In the genomic region with DNA sequence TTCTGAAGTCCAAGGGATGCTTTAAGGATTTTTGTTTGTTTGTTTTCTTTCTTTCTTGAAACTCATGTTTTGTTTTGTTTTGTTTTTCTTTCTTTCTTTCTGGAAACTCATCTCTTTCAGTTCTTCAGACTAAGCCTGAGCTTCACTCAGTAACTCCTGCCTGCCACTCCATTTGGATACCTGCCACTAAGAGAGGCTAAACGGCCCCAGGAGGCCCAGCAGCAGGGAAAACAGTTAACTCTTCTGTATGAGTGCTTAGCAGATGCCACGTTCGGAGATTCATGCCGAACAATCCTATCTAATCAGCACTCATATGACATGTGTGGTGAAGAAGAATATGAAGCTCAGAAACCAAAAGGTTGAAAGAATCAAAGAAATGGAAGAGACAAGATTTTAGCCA, we compare ENCODE assay signal across 25 mouse cellular contexts.
DNase-seq lines count a peak whose midpoint lies in the region; ATAC-seq and TF ChIP-seq lines count a peak whose summit lies in the region.
"Had no signal": no experiment of that assay in that cellular context is flagged by ENCODE, and none has a peak within 500 bp of the region (broad histone marks: within the 10 kb centered on the region; RNA-seq: fewer than 3 reads in every experiment).

No protein-coding gene starts in this region.

- ATAC-seq in forebrain, embryonic 14.5 days: no peak
- no peak for ATAC-seq in hindbrain, postnatal 0 days
- ATAC-seq in hindbrain, embryonic 13.5 days (ENCODE audit: low FRiP score): no peak
- no peak for ATAC-seq in midbrain, postnatal 0 days (ENCODE audit: low FRiP score)
- no peak for ATAC-seq in midbrain, embryonic 15.5 days (replicated peaks)
- ATAC-seq: forebrain, embryonic 15.5 days; hindbrain, embryonic 16.5 days; inflammation-experienced regulatory T-cells, adult 6 months; intestine, embryonic 16.5 days; Patski had no signal

- H3K4me3 ChIP-seq in forebrain, embryonic 14.5 days (ENCODE audit: low read depth, low read length): no peak overlapping the region
- H3K4me3 ChIP-seq in forebrain, embryonic 10.5 days: no peak overlapping the region
- H3K4me3 ChIP-seq in hindbrain, postnatal 0 days (ENCODE audit: low read length): no peak overlapping the region
- no peak overlapping the region for H3K4me3 ChIP-seq in hindbrain, embryonic 13.5 days
- no peak overlapping the region for H3K4me3 ChIP-seq in midbrain, postnatal 0 days (ENCODE audit: low read depth, low read length)
- no peak overlapping the region for H3K4me3 ChIP-seq in midbrain, embryonic 15.5 days
- H3K4me3 ChIP-seq: forebrain, embryonic 15.5 days; hindbrain, embryonic 12.5 days had no signal

- no peaks in the 10 kb centered on the region for H3K9me3 ChIP-seq in forebrain, embryonic 14.5 days (replicated peaks; ENCODE audit: control insufficient read depth, low read length)
- H3K9me3 ChIP-seq in forebrain, embryonic 10.5 days: peaks cover 3% of the 10 kb centered on the region; the same call in 1 of the 2 replicates
- no peaks in the 10 kb centered on the region for H3K9me3 ChIP-seq in hindbrain, postnatal 0 days (ENCODE audit: low read length)
- no peaks in the 10 kb centered on the region for H3K9me3 ChIP-seq in hindbrain, embryonic 13.5 days
- no peaks in the 10 kb centered on the region for H3K9me3 ChIP-seq in midbrain, postnatal 0 days (ENCODE audit: low read length)
- H3K9me3 ChIP-seq in midbrain, embryonic 15.5 days: no peaks in the 10 kb centered on the region
- H3K9me3 ChIP-seq: forebrain, embryonic 15.5 days; G1E; hindbrain, embryonic 12.5 days had no signal

- TF ChIP-seq CTCF in hindbrain, postnatal 0 days (IDR thresholded peaks at IDR 0.05; ENCODE audit: low read depth): no peak
- TF ChIP-seq CTCF in midbrain, postnatal 0 days (IDR thresholded peaks at IDR 0.05): no peak

- no peak overlapping the region for H3K27ac ChIP-seq in forebrain, embryonic 14.5 days (ENCODE audit: low read depth, low read length)
- no peak overlapping the region for H3K27ac ChIP-seq in forebrain, embryonic 10.5 days
- H3K27ac ChIP-seq in hindbrain, postnatal 0 days: no peak overlapping the region
- H3K27ac ChIP-seq in hindbrain, embryonic 13.5 days: no peak overlapping the region
- H3K27ac ChIP-seq in midbrain, postnatal 0 days (ENCODE audit: low read depth, low read length): no peak overlapping the region
- H3K27ac ChIP-seq in midbrain, embryonic 15.5 days: no peak overlapping the region
- H3K27ac ChIP-seq: forebrain, embryonic 15.5 days; hindbrain, embryonic 12.5 days had no signal

- H3K36me3 ChIP-seq in forebrain, embryonic 14.5 days (ENCODE audit: control insufficient read depth, insufficient read depth, low read length): no peaks in the 10 kb centered on the region
- H3K36me3 ChIP-seq in forebrain, embryonic 10.5 days (replicated peaks): no peaks in the 10 kb centered on the region
- no peaks in the 10 kb centered on the region for H3K36me3 ChIP-seq in hindbrain, postnatal 0 days (ENCODE audit: insufficient read depth, low read length)
- no peaks in the 10 kb centered on the region for H3K36me3 ChIP-seq in hindbrain, embryonic 13.5 days
- no peaks in the 10 kb centered on the region for H3K36me3 ChIP-seq in midbrain, postnatal 0 days (ENCODE audit: insufficient read depth, low read length)
- H3K36me3 ChIP-seq in midbrain, embryonic 15.5 days (replicated peaks): no peaks in the 10 kb centered on the region
- H3K36me3 ChIP-seq: forebrain, embryonic 15.5 days; G1E; hindbrain, embryonic 12.5 days had no signal

- peak; percentile 3 for DNase-seq in adrenal gland, postnatal 14 days
- DNase-seq in adrenal gland, postnatal 36 days: no peak
- peak; percentile 18 for DNase-seq in forebrain, embryonic 14.5 days (ENCODE audit: low spot score)
- DNase-seq in forebrain, embryonic 10.5 days (ENCODE audit: extremely low spot score, low spot score): no peak
- DNase-seq in hindbrain, postnatal 0 days (ENCODE audit: low spot score): peak; percentile 48
- peak; percentile 48 for DNase-seq in midbrain, postnatal 0 days (ENCODE audit: low spot score)
- DNase-seq: adrenal gland, adult 2 months; B cell, adult 2 months; cerebellum, adult 18-20 months; cerebellum, adult 9-10 months; gastrocnemius, postnatal 36 days; heart, adult 11 months; kidney, adult 18-20 months; kidney, adult 9 months had no signal

- 43% methylated on average over 4 of the region's 4 CpGs for WGBS in forebrain, embryonic 14.5 days
- WGBS in forebrain, embryonic 10.5 days: 74% methylated on average over 4 of the region's 4 CpGs
- WGBS in hindbrain, postnatal 0 days: 38% methylated on average over 4 of the region's 4 CpGs
- 58% methylated on average over 4 of the region's 4 CpGs for WGBS in hindbrain, embryonic 13.5 days
- 62% methylated on average over 4 of the region's 4 CpGs for WGBS in midbrain, postnatal 0 days
- WGBS in midbrain, embryonic 15.5 days: 57% methylated on average over 4 of the region's 4 CpGs

- no peaks in the 10 kb centered on the region for H3K4me1 ChIP-seq in forebrain, embryonic 14.5 days (ENCODE audit: control insufficient read depth, insufficient read depth, low read length)
- no peaks in the 10 kb centered on the region for H3K4me1 ChIP-seq in forebrain, embryonic 10.5 days
- H3K4me1 ChIP-seq in hindbrain, postnatal 0 days (ENCODE audit: insufficient read depth, low read length): no peaks in the 10 kb centered on the region
- H3K4me1 ChIP-seq in hindbrain, embryonic 13.5 days (replicated peaks): no peaks in the 10 kb centered on the region
- no peaks in the 10 kb centered on the region for H3K4me1 ChIP-seq in midbrain, postnatal 0 days (ENCODE audit: insufficient read depth, low read length)
- H3K4me1 ChIP-seq in midbrain, embryonic 15.5 days: no peaks in the 10 kb centered on the region
- H3K4me1 ChIP-seq: forebrain, embryonic 15.5 days; hindbrain, embryonic 12.5 days had no signal

- H3K27me3 ChIP-seq in forebrain, embryonic 14.5 days (replicated peaks; ENCODE audit: control insufficient read depth, insufficient read depth, low read length): no peaks in the 10 kb centered on the region
- H3K27me3 ChIP-seq in forebrain, embryonic 10.5 days (ENCODE audit: poor library complexity, severe bottlenecking): no peaks in the 10 kb centered on the region
- H3K27me3 ChIP-seq in hindbrain, postnatal 0 days (ENCODE audit: insufficient read depth, low read length): no peaks in the 10 kb centered on the region
- no peaks in the 10 kb centered on the region for H3K27me3 ChIP-seq in hindbrain, embryonic 13.5 days
- H3K27me3 ChIP-seq in midbrain, postnatal 0 days (ENCODE audit: insufficient read depth, low read length): no peaks in the 10 kb centered on the region
- no peaks in the 10 kb centered on the region for H3K27me3 ChIP-seq in midbrain, embryonic 15.5 days (replicated peaks)
- H3K27me3 ChIP-seq: CH12.LX; forebrain, embryonic 15.5 days; hindbrain, embryonic 12.5 days; Patski had no signal

- no peak overlapping the region for H3K4me2 ChIP-seq in forebrain, embryonic 14.5 days (ENCODE audit: low read length)
- H3K4me2 ChIP-seq in hindbrain, postnatal 0 days (ENCODE audit: low read depth, low read length): no peak overlapping the region
- no peak overlapping the region for H3K4me2 ChIP-seq in hindbrain, embryonic 13.5 days
- no peak overlapping the region for H3K4me2 ChIP-seq in midbrain, postnatal 0 days (ENCODE audit: low read depth, low read length, poor library complexity, severe bottlenecking)
- no peak overlapping the region for H3K4me2 ChIP-seq in midbrain, embryonic 15.5 days
- H3K4me2 ChIP-seq: forebrain, embryonic 15.5 days; heart, embryonic 11.5 days; hindbrain, embryonic 12.5 days had no signal

- no peak overlapping the region for H3K9ac ChIP-seq in forebrain, embryonic 14.5 days (ENCODE audit: low read length)
- no peak overlapping the region for H3K9ac ChIP-seq in hindbrain, postnatal 0 days (replicated peaks; ENCODE audit: low read length)
- H3K9ac ChIP-seq in hindbrain, embryonic 13.5 days: no peak overlapping the region
- H3K9ac ChIP-seq in midbrain, postnatal 0 days (replicated peaks; ENCODE audit: low read length, poor library complexity, severe bottlenecking): no peak overlapping the region
- H3K9ac ChIP-seq in midbrain, embryonic 15.5 days: no peak overlapping the region
- H3K9ac ChIP-seq: forebrain, embryonic 15.5 days; hindbrain, embryonic 12.5 days had no signal

Comparison
In these comparisons a context has a peak if more than half of its experiments do, and no peak if none do; other contexts are left out.
1. DNase-seq: peak in adrenal gland, postnatal 14 days (single experiment), forebrain, embryonic 14.5 days (single experiment), hindbrain, postnatal 0 days (single experiment) and midbrain, postnatal 0 days (single experiment); none in adrenal gland, postnatal 36 days (0 of 2) and forebrain, embryonic 10.5 days (single experiment).